Mouse (Mus musculus) skeletal muscle tissue, adult 2 months (tissue): ENCODE measurements around the gene Pla2g1b.
"Not testable (repeated sequence)": the region's sequence is repeated elsewhere in the genome, so short reads cannot be mapped to it uniquely, and the experiment has no call there.

Experiments
- DNase-seq: peaks from one replicate; pipeline ENCODE4 v3.0.0-alpha.2; 2012; ENCODE audit warnings: low read depth, low spot score

The Pla2g1b gene

GRCm38 (mm10) chr5:115505617-115506016 is 39.6 kb downstream of the Pla2g1b start:
- DNase-seq = not testable (repeated sequence)

GRCm38 (mm10) chr5:115506454-115507201 is 40.6 kb downstream of the Pla2g1b start, which contains the start of gene Pxn:
TSS of gene Pxn (plus strand) at chr5:115506676.
- DNase-seq = peak; percentile 94

GRCm38 (mm10) chr5:115507267-115507980 is 41.4 kb downstream of the Pla2g1b start:
- DNase-seq = no peak

GRCm38 (mm10) chr5:115507981-115508858 is 42.2 kb downstream of the Pla2g1b start:
- DNase-seq = no peak

- DNase-seq = peak; percentile 89
Observed at GRCm38 (mm10) chr5:115508859-115509147, 42.7 kb downstream of the Pla2g1b start.

GRCm38 (mm10) chr5:115509321-115509761 is 43.3 kb downstream of the Pla2g1b start:
- no peak for DNase-seq

- DNase-seq = no peak
Observed at GRCm38 (mm10) chr5:115509790-115510689, 44.0 kb downstream of the Pla2g1b start.

GRCm38 (mm10) chr5:115512375-115512774 is 46.3 kb downstream of the Pla2g1b start:
- DNase-seq = no peak

- no peak for DNase-seq
Observed at GRCm38 (mm10) chr5:115513246-115513645, 47.2 kb downstream of the Pla2g1b start.

GRCm38 (mm10) chr5:115513721-115514120 is 47.7 kb downstream of the Pla2g1b start:
- no peak for DNase-seq

- DNase-seq = no peak
Observed at GRCm38 (mm10) chr5:115514346-115514745, 48.3 kb downstream of the Pla2g1b start.

GRCm38 (mm10) chr5:115514896-115515587 is 49.0 kb downstream of the Pla2g1b start:
- DNase-seq = peak; percentile 79

GRCm38 (mm10) chr5:115516081-115516907 is 50.2 kb downstream of the Pla2g1b start:
- no peak for DNase-seq

- DNase-seq = no peak
Observed at GRCm38 (mm10) chr5:115516908-115517307, 50.8 kb downstream of the Pla2g1b start.

- no peak for DNase-seq
Observed at GRCm38 (mm10) chr5:115517501-115517900, 51.4 kb downstream of the Pla2g1b start.

- DNase-seq = not testable (repeated sequence)
Observed at GRCm38 (mm10) chr5:115518214-115518613, 52.2 kb downstream of the Pla2g1b start.

- DNase-seq = no peak
Observed at GRCm38 (mm10) chr5:115520325-115520869, 54.3 kb downstream of the Pla2g1b start.

GRCm38 (mm10) chr5:115521553-115522461 is 55.7 kb downstream of the Pla2g1b start:
- DNase-seq = no peak
